Mouse (Mus musculus): Measurements from ENCODE around the gene Rd3.

GRCm38 (mm10) chr1:191946261-191946660, 30.9 kb upstream of the Rd3 start:
- TF ChIP-seq POLR2A (IDR thresholded peaks at IDR 0.05; ENCODE audit: extremely low read depth, insufficient read depth, low read length) (no peak), CTCF (IDR thresholded peaks at IDR 0.05; ENCODE audit: extremely low read depth, insufficient read depth, low read length) (no peak)
